Mouse (Mus musculus) T-helper 2 cell (primary cell): ENCODE measurements around the gene Coro1b.

Experiments
- in situ Hi-C: fragments of 300-600 bp; cut with MboI, MseI; formaldehyde crosslinking; loops from one replicate; pipeline ENCODE4 v1.15.1; 2025; ENCODE audit warnings: high pct_unique_total_duplicates

Gene Coro1b

GRCm38 (mm10) chr19:4148491-4148806 lies at the start of gene Coro1b:
TSS of gene Coro1b (plus strand) at chr19:4148619.
- in situ Hi-C loops: no loop called here

- in situ Hi-C loops: loop anchor here (5.0 kb wide), 1 partner anchor 43 kb away; the partner anchor contains the start of gene Cabp4
These were observed 49.4 kb upstream of the Coro1b start for GRCm38 (mm10) chr19:4099056-4099455.

DNA sequence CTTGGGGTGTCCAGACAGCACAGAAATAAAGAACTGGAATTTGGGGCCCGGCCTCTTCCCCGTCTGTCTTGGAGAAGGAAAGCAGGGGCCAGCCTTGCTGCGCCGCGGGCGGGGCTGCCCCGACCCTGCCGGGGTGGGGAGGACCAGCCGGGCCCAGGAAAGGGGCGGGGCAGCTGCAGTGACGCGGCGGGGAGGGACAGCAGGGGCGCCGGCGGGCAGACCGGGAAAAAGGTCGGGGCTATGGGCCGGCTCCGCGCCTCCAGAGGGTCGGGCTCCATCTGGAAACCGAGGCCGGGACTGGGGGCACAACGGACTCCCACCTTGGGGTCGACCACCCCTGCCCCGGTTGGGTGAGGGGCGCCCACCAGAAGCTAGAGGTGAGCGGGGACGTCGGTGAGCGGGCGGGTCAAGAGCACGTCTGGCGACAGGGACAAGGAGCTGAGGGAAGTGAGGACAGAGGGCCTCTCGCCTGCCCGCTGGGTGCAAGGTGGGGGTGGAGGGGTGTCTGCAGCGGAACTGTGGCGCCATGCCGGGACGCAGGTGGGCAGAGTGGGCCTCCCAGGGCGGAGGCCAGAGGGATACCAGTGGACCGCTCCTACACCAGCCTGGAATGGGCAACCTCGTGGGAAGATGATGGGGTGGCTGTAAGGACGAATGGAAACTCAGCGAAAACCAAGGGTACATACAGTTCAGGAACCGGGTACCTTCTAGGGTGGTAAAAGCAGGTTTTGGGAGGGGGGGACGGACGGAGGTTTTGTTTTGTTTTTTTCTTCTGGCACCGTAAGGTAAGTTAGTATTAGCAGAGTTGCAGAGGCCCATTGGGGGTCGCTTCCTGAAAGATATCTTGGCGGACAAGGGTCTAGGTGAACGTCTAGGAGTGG lies 48.3 kb upstream of the Coro1b start, which contains the start of gene Pitpnm1:
Gene Pitpnm1 (plus strand): TSS at position 162 of the 881 bp plus-strand sequence.
- in situ Hi-C loops: loop anchor here (5.0 kb wide), 1 partner anchor 42 kb away; the partner anchor contains the start of gene Cabp4

DNA sequence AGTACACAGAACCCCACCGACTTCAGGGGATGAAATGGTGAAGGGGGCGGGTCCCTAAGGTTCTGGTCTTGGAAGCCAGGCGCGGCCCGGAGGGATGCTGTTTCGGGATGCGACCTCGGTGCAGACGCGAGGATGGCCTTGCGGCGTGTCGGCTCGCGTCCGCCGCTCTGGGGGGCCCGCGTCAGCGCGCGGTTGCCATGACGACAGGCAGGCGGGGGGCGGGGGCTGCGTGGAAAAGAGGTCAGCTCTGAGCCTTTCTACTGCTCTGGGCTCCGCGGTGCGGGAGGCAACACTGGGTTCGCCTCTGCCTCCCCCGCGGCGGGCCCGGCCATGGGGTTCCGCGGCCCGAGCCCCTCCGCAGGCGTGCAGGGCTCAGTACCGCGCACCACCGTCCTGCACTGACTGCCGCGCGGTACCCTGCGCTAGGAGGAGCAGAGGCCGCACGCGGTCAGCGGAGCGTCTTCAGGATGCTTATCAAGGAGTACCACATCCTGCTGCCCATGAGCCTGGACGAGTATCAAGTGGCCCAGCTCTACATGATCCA lies 47.6 kb upstream of the Coro1b start:
- in situ Hi-C loops: no loop called here

- in situ Hi-C loops: no loop called here
These were observed 47.0 kb upstream of the Coro1b start for GRCm38 (mm10) chr19:4101466-4101865.

DNA sequence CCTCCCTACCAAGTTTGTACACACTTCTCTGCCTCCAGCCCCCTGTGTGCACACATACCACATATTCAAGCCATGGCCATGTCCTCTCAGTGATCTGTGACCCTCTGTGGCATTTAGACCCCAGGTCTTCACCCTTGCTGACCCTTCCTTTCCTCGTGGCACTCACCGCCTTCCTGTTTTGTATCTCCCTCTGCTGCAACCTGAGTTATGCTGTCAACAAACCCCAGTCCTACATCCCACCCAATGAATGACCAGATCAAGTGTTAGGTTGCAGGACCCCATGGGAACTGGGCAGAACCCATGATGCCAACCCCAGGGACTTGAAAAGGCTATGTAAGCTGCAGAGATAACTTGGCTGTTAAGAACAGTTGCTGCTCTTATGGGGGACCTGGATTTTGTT lies 46.4 kb upstream of the Coro1b start:
- in situ Hi-C loops: no loop called here

DNA sequence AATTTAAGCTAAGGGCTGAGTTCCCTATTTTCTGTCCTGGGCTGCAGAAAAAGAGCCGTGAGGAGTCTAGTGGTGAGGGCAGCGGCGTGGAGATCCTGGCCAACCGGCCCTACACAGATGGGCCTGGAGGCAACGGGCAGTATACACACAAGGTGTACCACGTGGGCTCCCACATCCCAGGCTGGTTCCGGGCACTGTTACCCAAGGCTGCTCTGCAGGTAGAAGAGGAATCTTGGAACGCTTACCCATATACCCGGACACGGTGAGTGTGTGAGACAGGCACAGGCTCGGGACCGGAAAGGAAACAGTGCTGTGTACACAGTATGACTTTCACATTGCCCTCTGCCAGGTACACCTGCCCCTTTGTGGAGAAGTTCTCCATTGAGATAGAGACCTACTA lies 45.8 kb upstream of the Coro1b start:
- in situ Hi-C loops: no loop called here

- in situ Hi-C loops: no loop called here
These were observed 45.1 kb upstream of the Coro1b start for GRCm38 (mm10) chr19:4103294-4103693.

DNA sequence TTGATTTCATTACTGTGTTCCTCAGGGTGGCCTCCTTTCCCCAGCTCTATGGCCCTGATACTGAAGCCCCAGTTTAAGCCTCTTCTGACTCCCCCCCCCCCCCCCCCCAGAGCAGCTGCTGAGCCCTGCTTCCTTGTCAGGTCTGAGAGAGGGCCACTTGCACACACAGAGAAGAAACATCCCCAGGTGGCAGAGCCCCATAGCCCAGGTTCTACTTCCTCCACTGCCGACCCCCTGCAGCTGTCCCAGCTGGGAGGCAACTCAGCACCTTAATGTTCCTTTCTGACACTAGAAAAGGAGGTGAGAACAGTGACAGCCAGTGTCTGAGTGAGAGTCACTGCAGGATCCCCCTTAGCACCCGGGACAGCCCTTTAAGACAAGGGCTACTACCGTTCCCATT lies 44.6 kb upstream of the Coro1b start:
- in situ Hi-C loops: no loop called here

GRCm38 (mm10) chr19:4104675-4105194 lies 43.7 kb upstream of the Coro1b start:
- in situ Hi-C loops: no loop called here

- in situ Hi-C loops: no loop called here
These were observed 41.8 kb upstream of the Coro1b start for GRCm38 (mm10) chr19:4106654-4107053.

DNA sequence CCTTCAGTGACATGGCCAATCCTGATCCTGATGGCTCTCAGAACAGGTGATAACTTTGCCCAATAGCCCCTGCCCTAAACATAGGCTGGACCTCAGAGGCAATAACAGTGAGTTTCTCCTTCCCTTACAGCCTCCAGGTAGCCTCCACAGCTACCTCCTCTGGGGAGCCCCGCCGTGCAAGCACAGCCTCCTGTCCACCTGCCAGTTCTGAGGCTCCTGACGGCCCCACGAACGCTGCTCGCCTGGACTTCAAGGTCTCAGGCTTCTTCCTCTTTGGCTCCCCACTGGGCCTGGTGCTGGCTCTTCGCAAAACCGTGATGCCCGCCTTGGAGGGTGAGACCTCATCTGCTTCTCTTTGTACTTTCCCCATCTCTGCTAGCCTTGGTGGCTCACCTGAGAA lies 39.9 kb upstream of the Coro1b start:
- in situ Hi-C loops: no loop called here

- in situ Hi-C loops: loop anchor here (5.0 kb wide), 1 partner anchor 50 kb away; the partner anchor contains the start of gene Rps6kb2
These were observed 36.1 kb upstream of the Coro1b start for GRCm38 (mm10) chr19:4112063-4112960.

DNA sequence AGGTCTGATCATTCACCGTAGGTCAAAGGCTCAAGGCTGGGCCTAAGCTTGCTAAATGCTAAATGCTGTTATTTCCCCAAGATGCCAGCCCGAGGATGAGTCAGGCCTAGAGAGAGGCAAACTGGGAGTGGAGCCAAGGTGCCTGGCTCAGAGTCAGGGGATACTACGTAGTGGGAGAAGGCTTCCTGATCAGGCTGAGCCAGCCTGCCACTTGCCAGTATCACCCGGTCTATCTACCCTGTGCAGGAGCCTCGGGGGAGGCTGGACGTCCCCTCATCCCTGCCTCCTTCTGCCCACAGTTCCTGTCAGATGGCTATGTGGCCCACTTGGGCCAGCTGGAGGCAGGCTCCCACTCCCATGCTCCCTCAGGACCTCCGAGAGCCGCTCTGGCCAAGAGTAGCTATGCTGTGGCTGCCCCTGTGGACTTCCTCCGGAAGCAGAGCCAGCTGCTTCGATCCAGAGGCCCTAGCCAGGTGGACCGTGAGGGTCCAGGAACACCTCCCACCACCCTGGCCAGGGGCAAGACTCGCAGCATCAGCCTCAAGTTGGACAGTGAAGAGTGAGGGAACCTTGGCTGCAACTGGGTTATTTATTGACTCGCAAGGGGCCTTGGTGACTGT lies 35.1 kb upstream of the Coro1b start:
- in situ Hi-C loops: loop anchor here (5.0 kb wide), 1 partner anchor 49 kb away; the partner anchor contains the start of gene Rps6kb2

DNA sequence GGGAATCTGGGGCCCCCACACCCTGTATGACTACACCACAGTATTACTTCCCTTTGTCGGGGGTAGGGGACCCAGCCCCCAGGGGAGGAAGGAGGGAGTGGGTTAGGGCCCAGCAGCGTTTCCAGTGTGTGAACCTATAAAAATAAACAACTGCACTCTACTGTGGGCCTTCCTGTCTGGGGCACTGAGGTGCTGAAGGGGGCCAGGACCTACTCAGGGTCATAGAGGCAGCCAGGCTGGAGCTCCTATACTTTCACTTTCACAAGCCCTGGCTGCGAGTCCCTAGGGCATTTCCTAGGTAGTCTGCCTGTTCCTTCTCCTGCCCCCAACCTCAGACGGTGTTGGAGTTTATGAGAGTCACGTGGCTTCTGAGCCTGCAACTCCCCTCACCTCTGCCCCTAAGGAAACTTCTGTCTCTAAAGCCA lies 34.6 kb upstream of the Coro1b start:
- in situ Hi-C loops: loop anchor here (5.0 kb wide), 1 partner anchor 48 kb away; the partner anchor contains the start of gene Rps6kb2

DNA sequence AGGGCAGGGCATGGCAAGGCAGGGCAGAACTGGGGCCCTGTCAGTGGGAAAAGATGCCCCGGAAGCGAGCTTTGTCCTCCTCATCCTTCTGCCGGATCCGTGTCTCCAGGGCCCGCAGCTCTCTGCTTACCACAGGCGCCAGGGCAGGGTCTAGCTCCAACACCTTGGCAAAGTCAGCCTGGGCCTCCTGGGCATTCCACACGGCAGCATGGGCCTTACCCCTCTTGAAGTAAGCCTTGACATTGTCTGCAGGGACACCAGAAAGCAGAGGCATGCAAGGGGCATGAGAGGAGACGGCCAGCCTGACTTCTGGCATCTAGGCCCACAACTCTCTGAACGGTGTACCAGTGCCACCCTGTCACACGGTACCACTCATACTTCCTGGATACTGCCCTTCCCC lies 33.9 kb upstream of the Coro1b start:
- in situ Hi-C loops: loop anchor here (5.0 kb wide), 1 partner anchor 48 kb away; the partner anchor contains the start of gene Rps6kb2

- in situ Hi-C loops: no loop called here
These were observed 33.3 kb upstream of the Coro1b start for GRCm38 (mm10) chr19:4115144-4115543.

GRCm38 (mm10) chr19:4115816-4116215 lies 32.6 kb upstream of the Coro1b start:
- in situ Hi-C loops: no loop called here

GRCm38 (mm10) chr19:4117006-4117405 lies 31.4 kb upstream of the Coro1b start:
- in situ Hi-C loops: no loop called here

GRCm38 (mm10) chr19:4118350-4118749 lies 30.1 kb upstream of the Coro1b start:
- in situ Hi-C loops: no loop called here
